Mouse (Mus musculus): Measurements from ENCODE around the gene Cers6. TPM values are rescaled to one million over a fixed set of nuclear protein-coding genes. Genes with fewer than 3 reads are reported as not detected.

Gene Cers6
- total RNA-seq, 2 experiments from 2014 or later = 5.2 to 6.3 TPM

DNA sequence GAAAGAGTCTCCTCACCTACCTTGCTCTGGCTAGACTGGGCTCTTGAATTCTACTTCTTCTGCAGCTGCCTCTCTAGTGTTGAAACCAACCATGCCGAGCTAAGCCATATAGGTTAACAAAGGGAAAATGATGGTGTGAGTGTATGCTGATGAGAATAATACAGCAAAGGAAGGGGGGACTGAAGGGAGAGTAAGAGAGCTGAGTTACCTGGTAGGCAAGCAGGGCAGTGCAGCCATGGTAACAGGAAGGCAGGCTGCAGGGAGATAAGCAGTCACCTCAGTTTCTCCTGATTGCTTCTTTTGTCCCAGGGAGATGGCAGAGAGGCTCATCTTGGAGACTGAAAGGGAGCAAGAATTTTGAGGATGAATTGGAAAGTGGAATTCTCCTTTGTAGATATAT is 105.1 kb downstream of the Cers6 start:
- no peak for DNase-seq

- DNase-seq = no peak
These were observed 106.8 kb downstream of the Cers6 start for GRCm38 (mm10) chr2:68968028-68968427.

- DNase-seq = no peak
These were observed 110.6 kb downstream of the Cers6 start for GRCm38 (mm10) chr2:68971840-68972239.

- DNase-seq = no peak
These were observed 112.5 kb downstream of the Cers6 start for GRCm38 (mm10) chr2:68973753-68974152.

GRCm38 (mm10) chr2:68975286-68975685 is 114.0 kb downstream of the Cers6 start:
- DNase-seq = no peak

GRCm38 (mm10) chr2:68975780-68976179 is 114.5 kb downstream of the Cers6 start:
- DNase-seq = no peak

- no peak for DNase-seq
These were observed 117.0 kb downstream of the Cers6 start for GRCm38 (mm10) chr2:68978244-68978643.

- no peak for DNase-seq
These were observed 117.7 kb downstream of the Cers6 start for GRCm38 (mm10) chr2:68978660-68979604.

DNA sequence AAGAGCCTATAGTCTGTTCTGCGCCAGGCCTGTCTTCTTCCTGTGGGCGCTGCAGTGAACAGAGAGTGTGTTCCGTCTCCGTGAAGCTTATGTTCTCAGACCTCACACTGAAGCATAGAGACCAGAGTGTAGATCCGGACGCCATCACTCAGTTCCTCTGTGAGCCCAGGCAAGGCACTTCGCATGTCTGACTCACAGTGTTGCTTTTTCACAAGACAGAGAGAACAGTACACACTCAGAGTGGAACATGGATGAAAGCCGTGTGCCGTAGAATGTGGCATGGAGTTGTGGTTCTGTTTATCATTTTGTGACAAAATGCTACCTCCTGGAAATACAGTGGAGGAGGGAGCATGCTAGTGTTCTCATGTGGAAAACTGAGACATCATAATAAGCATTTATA is 120.1 kb downstream of the Cers6 start:
- DNase-seq = no peak

GRCm38 (mm10) chr2:68981756-68982409 is 120.6 kb downstream of the Cers6 start:
- no peak for DNase-seq

DNA sequence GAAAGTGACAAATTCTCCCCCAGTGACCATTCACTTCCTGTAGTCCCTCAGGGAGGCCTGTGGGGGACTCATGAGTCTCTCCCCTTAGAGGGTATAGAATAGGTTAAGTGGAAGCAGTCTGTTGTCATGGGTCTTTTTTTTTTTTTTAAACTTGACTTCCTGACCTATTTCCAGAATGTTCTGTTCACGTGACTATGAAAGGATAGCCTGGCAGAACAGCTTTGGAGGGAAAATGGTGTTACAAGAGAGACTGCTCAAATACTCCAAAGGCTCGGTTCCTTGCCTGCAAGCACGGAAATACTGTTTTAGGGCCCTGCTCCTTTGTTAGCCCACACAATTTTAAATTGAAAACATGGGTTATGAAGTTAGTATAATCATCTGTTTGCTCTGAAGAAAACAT is 121.7 kb downstream of the Cers6 start:
- DNase-seq = no peak

DNA sequence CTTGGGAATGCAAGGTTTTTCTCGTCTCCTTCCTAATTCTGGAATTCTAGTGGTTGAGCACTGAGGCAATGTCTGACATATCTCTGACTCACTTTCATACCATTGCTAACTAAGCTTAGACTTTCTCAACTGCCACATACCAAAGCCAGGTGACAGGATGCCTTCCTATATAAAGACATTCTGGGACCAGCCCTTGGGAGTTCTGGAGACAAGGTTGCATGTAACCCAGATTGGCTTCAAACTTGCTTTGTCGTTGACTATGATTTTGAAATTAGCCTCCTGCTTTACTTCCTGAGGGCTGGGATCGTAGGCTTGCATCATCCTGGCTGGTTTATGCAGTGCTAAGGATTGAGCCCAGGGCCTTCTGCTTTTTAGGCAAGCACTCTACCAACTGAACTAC is 122.2 kb downstream of the Cers6 start:
- no peak for DNase-seq

DNA sequence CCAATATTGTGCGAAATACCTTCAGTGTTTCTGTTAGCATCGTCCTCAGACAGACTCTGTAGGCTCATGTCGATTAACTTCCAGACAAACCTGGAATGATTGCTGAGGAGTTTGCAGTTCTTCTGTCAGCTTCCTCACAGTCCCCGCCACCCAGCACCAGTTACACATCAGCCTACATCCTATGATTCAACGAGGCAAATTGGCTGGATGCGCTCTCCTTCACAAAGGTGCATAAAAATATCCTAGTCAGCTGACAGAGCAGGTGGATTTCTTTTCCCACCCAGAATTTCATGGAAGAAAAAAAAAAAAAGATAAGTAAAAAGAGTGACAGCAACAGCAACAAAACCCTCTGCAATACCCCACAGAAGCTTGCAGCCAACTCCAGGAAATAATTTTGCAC is 127.9 kb downstream of the Cers6 start:
- no peak for DNase-seq

DNA sequence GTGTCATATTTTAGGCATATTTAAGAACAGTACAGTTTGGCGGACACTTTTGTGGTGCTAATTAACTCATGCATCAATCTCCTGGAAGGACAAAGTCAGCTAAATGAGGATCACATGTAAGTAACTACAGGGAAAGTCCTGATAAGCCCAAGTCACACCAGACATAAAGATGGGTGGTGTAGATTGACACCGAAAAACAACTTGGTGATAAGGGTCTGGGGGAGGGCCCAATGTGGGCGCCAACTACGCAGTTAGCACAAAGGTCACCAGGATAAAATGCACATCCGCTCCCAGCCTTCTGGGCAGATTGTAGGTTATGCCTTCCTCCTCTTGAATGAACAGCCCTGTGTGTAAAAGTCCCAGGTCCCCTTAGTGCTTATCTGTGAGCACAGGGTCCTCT is 131.4 kb downstream of the Cers6 start:
- no peak for DNase-seq

- DNase-seq = peak; percentile 36
These were observed 133.2 kb downstream of the Cers6 start for GRCm38 (mm10) chr2:68994441-68994840.

- no peak for DNase-seq
These were observed 134.5 kb downstream of the Cers6 start for GRCm38 (mm10) chr2:68995723-68996122.

DNA sequence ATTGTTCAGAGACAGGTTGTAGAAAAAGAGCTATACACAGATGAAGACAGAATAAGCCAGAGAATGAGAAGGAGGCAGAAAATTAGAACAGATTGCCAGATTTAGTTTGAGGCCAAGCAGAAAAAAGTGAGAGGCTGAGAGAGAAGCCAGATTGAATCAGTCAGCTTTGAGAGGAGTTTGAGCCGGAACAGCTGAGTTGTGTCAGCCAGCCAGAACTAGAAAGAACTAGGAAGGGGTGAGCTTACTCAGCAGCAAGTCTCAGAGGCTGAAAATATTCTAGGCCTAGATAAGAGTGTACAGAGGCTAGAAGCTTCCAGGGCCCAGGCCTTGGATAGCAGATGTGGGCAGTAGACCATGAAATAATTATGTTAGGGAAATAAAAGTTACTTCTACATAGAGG is 135.0 kb downstream of the Cers6 start:
- DNase-seq = no peak

GRCm38 (mm10) chr2:69004001-69004400 is 142.8 kb downstream of the Cers6 start:
- DNase-seq = no peak

- no peak for DNase-seq
These were observed 150.2 kb downstream of the Cers6 start for GRCm38 (mm10) chr2:69011392-69011791.

- no peak for DNase-seq
These were observed 150.6 kb downstream of the Cers6 start for GRCm38 (mm10) chr2:69011860-69012259.

DNA sequence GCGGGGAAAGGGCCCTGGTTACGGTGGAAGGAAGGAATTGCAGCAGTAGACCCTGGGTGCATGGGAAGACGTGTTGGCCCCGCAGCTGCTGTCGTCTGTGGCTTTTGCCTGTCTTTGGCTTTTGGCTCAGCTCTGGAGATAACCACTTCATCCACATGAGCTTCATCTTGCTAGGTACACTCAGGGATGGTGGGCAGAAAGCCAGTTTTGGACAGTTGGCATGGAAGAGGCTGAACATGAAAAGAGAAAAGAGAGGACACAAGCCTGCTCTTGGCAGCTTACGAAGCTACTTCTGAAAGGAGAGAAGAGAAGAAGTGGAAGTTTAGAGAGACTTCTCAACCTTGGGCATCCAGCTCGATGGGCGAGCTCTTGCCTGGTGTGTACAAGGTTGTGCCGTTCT is 153.0 kb downstream of the Cers6 start:
- no peak for DNase-seq

GRCm38 (mm10) chr2:69015172-69015724 is 154.0 kb downstream of the Cers6 start:
- DNase-seq = no peak

- no peak for DNase-seq
These were observed 154.6 kb downstream of the Cers6 start for GRCm38 (mm10) chr2:69015822-69016221.

Data from gastrocnemius, postnatal 10 days (tissue).